Mouse (Mus musculus) E14TG2a.4 (cell line): Measurements from ENCODE around the gene Tmem95.

Experiments
- CTCF ChIP-seq: conservative IDR thresholded peaks from 2 replicates; pipeline ENCODE4 v1.5.1; 2014; ENCODE audit warnings: low read length
- POU5F1 ChIP-seq: IDR thresholded peaks from 2 replicates; pipeline ENCODE4 v1.6.1; 2014; ENCODE audit warnings: low read length, borderline replicate concordance

DNA sequence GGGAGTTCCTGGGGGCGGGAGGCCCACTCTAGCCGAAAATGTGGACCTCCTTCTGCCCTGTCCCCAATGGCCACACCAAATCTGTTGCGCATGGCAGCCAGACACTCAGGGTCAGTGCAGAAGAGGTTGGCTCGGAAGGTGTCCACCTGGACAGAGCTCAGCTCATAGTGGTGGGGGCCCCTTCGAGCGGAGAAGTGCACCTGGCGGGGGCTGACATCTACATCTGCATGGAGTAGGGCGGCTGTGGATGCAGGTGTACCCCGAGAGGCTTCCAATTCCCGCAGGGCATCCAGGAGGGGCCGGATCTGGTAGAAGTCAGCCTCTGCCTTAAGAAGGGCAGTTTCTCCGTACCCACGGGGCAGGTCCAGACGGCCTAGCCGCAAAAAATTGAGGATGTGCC is 1.9 kb upstream of the Tmem95 start:
- TF ChIP-seq CTCF: no peak
- TF ChIP-seq POU5F1: no peak
